Mouse (Mus musculus) G1E (cell line): ENCODE measurements around the gene Gse1. TPM values are rescaled to one million over a fixed set of nuclear protein-coding genes. Genes with fewer than 3 reads are reported as not detected.

Source experiments
- ATAC-seq: 2 replicates; pipeline ENCODE4 v1.8.0; 2016; ENCODE audit warnings: mild to moderate bottlenecking; ENCODE audit not compliant: insufficient number of reproducible peaks, poor library complexity, low FRiP score, severe bottlenecking; ENCODE audit errors: extremely low read depth
- DNase-seq: peaks from one replicate; pipeline ENCODE4 v3.0.0; 2012; ENCODE audit warnings: low spot score
- H3K27me3 ChIP-seq: 2 replicates; pipeline ENCODE4 v1.6.1; 2012; ENCODE audit warnings: mild to moderate bottlenecking, low read length, inconsistent platforms; ENCODE audit not compliant: insufficient read depth
- H3K36me3 ChIP-seq: replicated peaks from 2 replicates; pipeline ENCODE3; 2012; ENCODE audit warnings: mild to moderate bottlenecking, inconsistent platforms
- H3K4me1 ChIP-seq: 2 replicates; pipeline ENCODE4 v1.6.1; 2012; ENCODE audit warnings: low read depth, low read length, inconsistent platforms, mixed read lengths; ENCODE audit not compliant: insufficient read depth
- H3K4me3 ChIP-seq: 2 replicates; pipeline ENCODE4 v1.5.1; 2012; ENCODE audit warnings: low read depth, mild to moderate bottlenecking, inconsistent platforms, low read length, moderate library complexity, mixed read lengths
- H3K9me3 ChIP-seq: replicated peaks from 2 replicates; pipeline ENCODE4 v1.6.1; 2012; ENCODE audit warnings: inconsistent platforms
- CTCF ChIP-seq: IDR thresholded peaks from 2 replicates; pipeline ENCODE4 v1.5.1; 2012; ENCODE audit warnings: low read depth, low read length, inconsistent platforms, mixed read lengths
- GATA1 ChIP-seq: IDR thresholded peaks from 2 replicates; pipeline ENCODE4 v1.6.1; 2012; ENCODE audit warnings: borderline replicate concordance, low read length, inconsistent platforms, mixed read lengths
- GATA2 ChIP-seq: IDR thresholded peaks from 2 replicates; pipeline ENCODE4 v1.6.1; 2012; ENCODE audit warnings: low read depth, low read length, inconsistent platforms, borderline replicate concordance
- POLR2AphosphoS5 ChIP-seq: IDR thresholded peaks from 2 replicates; pipeline ENCODE4 v1.6.1; 2012; ENCODE audit warnings: low read depth, low read length, inconsistent platforms; ENCODE audit not compliant: insufficient replicate concordance
- TAL1 ChIP-seq: conservative IDR thresholded peaks from 2 replicates; pipeline ENCODE4 v1.6.1; 2012; ENCODE audit warnings: low read depth, low read length, inconsistent platforms, mixed read lengths
- polyA plus RNA-seq: library from polyadenylated mRNA; stranded (reverse); fragments of >175 nt; gene quantifications from 2 replicates; pipeline ENCODE4 v1.2.3, GENCODE M21; 2012
- total RNA-seq, 2 experiments: library from RNA; stranded (forward) in 1 of 2; stranded (reverse) in 1 of 2; fragments of 200-1000 nt in 1 of 2; fragments of >200 nt in 1 of 2; fragmentation: Nextera tagmentation in 1 of 2; gene quantifications; 2 replicates each; pipeline ENCODE4 v1.2.3; 2014 to 2017

Gse1 gene
- total and polyA plus RNA-seq, 3 experiments, result 6.3 to 106 (median 48.4) TPM

DNA sequence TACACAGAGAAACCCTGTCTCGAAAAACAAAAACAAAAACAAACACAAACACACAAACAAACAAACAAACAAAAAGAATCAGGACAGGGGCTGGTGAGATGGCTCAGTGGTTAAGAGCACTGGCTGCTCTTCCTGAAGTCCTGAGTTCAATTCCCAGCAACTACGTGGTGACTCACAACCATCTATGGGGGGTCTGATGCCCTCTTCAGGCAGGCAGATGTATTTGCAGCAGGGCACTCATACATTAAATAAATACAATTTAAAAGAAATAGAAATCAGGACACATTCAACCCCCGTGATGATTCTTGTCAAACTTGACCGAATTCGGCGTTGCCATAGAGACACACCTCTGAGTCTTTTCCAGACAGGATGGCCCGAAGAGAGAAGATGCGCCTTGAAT, 20.9 kb upstream of the Gse1 start:
- no peaks in the 10 kb centered on the region for H3K36me3 ChIP-seq
- no peaks in the 10 kb centered on the region for H3K4me1 ChIP-seq
- no peaks in the 10 kb centered on the region for H3K9me3 ChIP-seq
- no peaks in the 10 kb centered on the region for H3K27me3 ChIP-seq
- DNase-seq (no peak), ATAC-seq (no peak)
- no peak overlapping the region for H3K4me3 ChIP-seq
- TF ChIP-seq TAL1 (no peak), POLR2AphosphoS5 (no peak), GATA1 (no peak), CTCF (no peak), GATA2 (no peak)

DNA sequence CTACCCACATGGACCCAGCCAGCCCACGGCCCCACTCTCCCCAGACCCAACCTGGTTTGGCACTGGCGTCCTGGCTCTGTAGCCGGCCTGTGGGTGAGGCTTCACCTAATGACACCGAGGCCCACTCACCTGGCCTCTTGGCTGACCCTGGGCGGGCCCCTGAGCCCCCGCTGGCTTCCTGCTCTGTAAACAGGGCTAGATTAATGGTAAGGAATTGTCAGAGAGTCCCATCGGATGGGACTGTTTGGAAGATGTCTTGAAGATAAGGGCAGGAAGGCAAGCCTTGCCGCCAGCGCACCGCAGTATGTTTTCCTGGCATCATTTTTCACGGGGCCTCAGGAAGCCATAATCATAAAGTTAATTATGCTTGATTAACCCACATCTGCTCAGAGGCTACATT, 20.1 kb upstream of the Gse1 start:
- no peaks in the 10 kb centered on the region for H3K4me1 ChIP-seq
- no peak for ATAC-seq
- no peak for DNase-seq
- TF ChIP-seq CTCF (no peak), POLR2AphosphoS5 (no peak), GATA1 (no peak), TAL1 (no peak), GATA2 (no peak)
- no peaks in the 10 kb centered on the region for H3K36me3 ChIP-seq
- H3K4me3 ChIP-seq, result no peak overlapping the region
- H3K27me3 ChIP-seq, result no peaks in the 10 kb centered on the region
- H3K9me3 ChIP-seq, result no peaks in the 10 kb centered on the region

- no peaks in the 10 kb centered on the region; the same call in 1 of the 2 replicates for H3K27me3 ChIP-seq
- no peaks in the 10 kb centered on the region for H3K9me3 ChIP-seq
- no peak overlapping the region for H3K4me3 ChIP-seq
- H3K36me3 ChIP-seq, result no peaks in the 10 kb centered on the region
- no peaks in the 10 kb centered on the region for H3K4me1 ChIP-seq
- no peak for DNase-seq
- TF ChIP-seq GATA1, result no peak
- no peak for TF ChIP-seq POLR2AphosphoS5
- TF ChIP-seq TAL1, result no peak
- TF ChIP-seq GATA2, result no peak
- TF ChIP-seq CTCF, result no peak
- ATAC-seq, result no peak
Measured at GRCm38 (mm10) chr8:120211345-120211744, 16.9 kb upstream of the Gse1 start.

DNA sequence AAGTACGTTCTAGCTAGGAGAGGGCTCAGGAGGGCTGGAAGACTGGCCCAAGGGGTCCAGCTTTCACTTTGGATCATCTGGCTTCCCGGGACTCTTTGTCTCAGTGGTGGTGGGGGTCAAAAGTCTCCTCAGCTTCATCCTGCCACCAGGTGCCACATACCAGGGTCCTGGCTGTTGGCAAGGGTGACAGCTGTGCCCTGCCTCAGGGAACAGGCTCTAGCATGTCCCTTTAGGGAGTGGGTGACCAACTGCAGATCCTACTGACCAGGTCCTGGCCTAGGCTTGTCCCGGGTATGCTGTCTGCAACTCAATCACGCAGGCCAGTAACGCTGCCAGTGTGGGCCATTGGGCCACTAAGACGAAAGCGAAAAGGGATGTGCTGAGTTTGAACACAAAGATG, 15.7 kb upstream of the Gse1 start:
- ATAC-seq, result no peak

DNA sequence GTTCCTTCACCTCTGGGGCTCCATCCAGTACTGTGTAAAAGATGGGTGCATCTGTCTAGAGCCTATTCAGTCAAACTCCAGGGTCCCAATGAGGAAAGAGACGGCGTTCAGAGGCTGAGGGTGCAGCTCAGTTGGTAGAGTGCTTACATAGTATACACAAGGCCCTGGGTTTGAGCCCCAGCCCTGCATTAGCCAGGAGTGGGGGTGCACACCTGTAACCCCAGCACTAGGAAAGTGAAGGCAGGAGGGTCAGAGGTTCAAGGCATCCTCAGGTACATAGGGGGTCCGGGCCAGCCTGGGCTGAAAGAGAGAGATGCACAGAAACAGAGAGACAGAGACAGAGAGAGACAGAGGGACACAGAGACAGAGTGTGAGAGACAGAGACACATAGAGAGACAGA, 15.0 kb upstream of the Gse1 start:
- H3K9me3 ChIP-seq, result no peaks in the 10 kb centered on the region
- H3K4me3 ChIP-seq, result no peak overlapping the region
- H3K4me1 ChIP-seq, result no peaks in the 10 kb centered on the region
- TF ChIP-seq TAL1 (no peak), GATA1 (no peak), POLR2AphosphoS5 (no peak), CTCF (no peak), GATA2 (no peak)
- DNase-seq (no peak), ATAC-seq (no peak)
- no peaks in the 10 kb centered on the region for H3K36me3 ChIP-seq
- no peaks in the 10 kb centered on the region; the same call in 1 of the 2 replicates for H3K27me3 ChIP-seq

More for the DNA sequence above, 15.7 kb upstream of the Gse1 start:
- H3K4me1 ChIP-seq, result no peaks in the 10 kb centered on the region
- TF ChIP-seq GATA1 (no peak), CTCF (no peak), GATA2 (no peak), TAL1 (no peak), POLR2AphosphoS5 (no peak)
- DNase-seq, result no peak
- H3K4me3 ChIP-seq, result no peak overlapping the region
- no peaks in the 10 kb centered on the region for H3K36me3 ChIP-seq
- H3K27me3 ChIP-seq, result no peaks in the 10 kb centered on the region; the same call in 1 of the 2 replicates
- H3K9me3 ChIP-seq, result no peaks in the 10 kb centered on the region

DNA sequence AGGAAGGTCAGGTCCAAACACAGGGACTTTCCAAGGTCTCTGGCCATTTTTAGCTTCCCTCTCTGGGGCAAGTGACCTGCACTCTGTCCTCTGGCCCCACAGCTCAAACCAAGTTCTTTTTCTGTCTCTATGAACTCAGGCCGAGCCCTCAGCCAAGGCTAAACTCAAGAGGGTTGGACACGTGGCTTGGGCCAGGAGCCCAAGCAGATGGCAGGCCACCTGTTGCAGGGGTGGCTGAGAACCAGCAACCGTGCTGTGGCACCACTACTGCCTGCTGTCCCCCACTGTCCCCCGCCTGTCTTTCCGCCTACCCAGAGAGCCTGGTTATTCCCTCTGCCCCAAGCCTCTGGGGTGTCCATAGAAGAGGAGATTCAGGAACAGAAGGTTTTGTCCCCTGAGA, 14.3 kb upstream of the Gse1 start:
- Histone ChIP-seq H3K4me1 (no peaks in the 10 kb centered on the region), H3K36me3 (no peaks in the 10 kb centered on the region), H3K4me3 (no peak overlapping the region), H3K27me3 (no peaks in the 10 kb centered on the region; the same call in 1 of the 2 replicates), H3K9me3 (no peaks in the 10 kb centered on the region)
- ATAC-seq (no peak), DNase-seq (no peak)
- TF ChIP-seq GATA2 (no peak), TAL1 (no peak), GATA1 (no peak), POLR2AphosphoS5 (no peak), CTCF (no peak)
